Mouse (Mus musculus) adrenal gland, adult 10 weeks (tissue): ENCODE results near the gene Mrgpra3. TPM values are rescaled to one million over a fixed set of nuclear protein-coding genes. Genes with fewer than 3 reads are reported as not detected.

Experiments used
- polyA plus RNA-seq: library from polyadenylated mRNA; stranded (reverse); fragments of 350-450 nt; fragmentation: Illumina TruSeq; extraction: RNeasy Lipid Tissue Mini Kit (QIAGEN cat#74804); gene quantifications from one replicate; pipeline ENCODE4 v1.2.3, GENCODE M21; 2014; ENCODE audit warnings: low read depth, low replicate concordance

The Mrgpra3 gene
- polyA plus RNA-seq = not detected

DNA sequence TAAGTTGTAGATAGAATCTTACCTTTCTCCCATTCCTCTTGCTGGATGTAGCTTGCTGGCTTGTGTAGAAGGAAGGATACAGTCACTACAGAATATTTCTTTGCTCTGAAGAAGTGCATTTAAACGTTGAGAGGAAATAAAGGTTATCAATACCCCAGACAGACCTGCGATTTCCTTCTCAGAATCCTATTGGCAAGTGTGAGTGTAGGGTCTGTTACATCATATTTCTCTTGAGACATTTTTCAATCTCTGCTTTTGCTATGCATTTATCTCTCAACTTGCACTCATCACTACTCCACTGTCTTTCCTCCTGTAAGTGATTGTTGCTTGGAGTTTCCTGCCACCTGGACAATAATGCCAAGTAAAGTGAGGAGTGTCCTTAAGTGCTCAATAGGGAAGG lies at the start of gene Mrgpra3:
Gene Mrgpra3, minus strand, starts transcription at position 101 of the 400 bp plus-strand sequence.

Other genes starting within 250 kb of the Mrgpra3 start
- gene Mrgpra1, start 247.1 kb downstream of the Mrgpra3 start, polyA plus RNA-seq = not detected
- not detected for gene Mrgpra2a, start 149.2 kb downstream of the Mrgpra3 start, polyA plus RNA-seq
- not detected for gene Mrgpra2b, start 72.5 kb downstream of the Mrgpra3 start, polyA plus RNA-seq